Mouse (Mus musculus) CH12.LX (cell line): ENCODE measurements around the gene Tub. TPM values are rescaled to one million over a fixed set of nuclear protein-coding genes. Genes with fewer than 3 reads are reported as not detected.

Source experiments
- DNase-seq: peaks from one replicate; pipeline ENCODE4 v3.0.0-alpha.2; 2013; ENCODE audit errors: extremely low read depth
- H3K27ac ChIP-seq: 2 replicates; pipeline ENCODE4 v1.5.1; 2012; ENCODE audit warnings: low read depth, mild to moderate bottlenecking, control low read depth, moderate library complexity; ENCODE audit not compliant: insufficient read depth
- H3K27me3 ChIP-seq: replicated peaks from 2 replicates; pipeline ENCODE3; 2012; ENCODE audit warnings: inconsistent platforms
- H3K36me3 ChIP-seq, 2 experiments: replicated peaks in 1 of 2; 2 replicates each; pipeline versions ENCODE3 to v1.6.1; 2012; ENCODE audit warnings: inconsistent platforms in 1 of 2, low read length in 1 of 2, mild to moderate bottlenecking in 1 of 2, mixed read lengths in 1 of 2, moderate library complexity in 1 of 2; ENCODE audit not compliant: control insufficient read depth in 1 of 2, insufficient read depth in 1 of 2
- H3K4me1 ChIP-seq, 2 experiments: 2 replicates each; pipeline ENCODE4 v1.6.1; 2012; ENCODE audit warnings: inconsistent platforms in 1 of 2, moderate library complexity in 1 of 2; ENCODE audit not compliant: insufficient read depth in 2 of 2, control insufficient read depth in 1 of 2
- H3K4me2 ChIP-seq: 2 replicates; pipeline ENCODE4 v1.6.1; 2012; ENCODE audit warnings: low read depth, mild to moderate bottlenecking, control low read depth; ENCODE audit not compliant: poor library complexity, insufficient read depth, severe bottlenecking
- H3K4me3 ChIP-seq, 3 experiments: fragments of 150-350 bp in 1 of 3; sonication (generic) in 1 of 3; replicated peaks in 1 of 3; 2 replicates each; pipeline versions ENCODE3 to v1.5.1; 2011 to 2012; ENCODE audit warnings: low read depth in 2 of 3, low read length in 2 of 3, mild to moderate bottlenecking in 2 of 3, moderate library complexity in 2 of 3, control low read depth in 1 of 3, improper control_type of control experiment in 1 of 3, inconsistent platforms in 1 of 3, mixed read lengths in 1 of 3; ENCODE audit not compliant: poor library complexity in 1 of 3
- H3K79me2 ChIP-seq: replicated peaks from 2 replicates; pipeline ENCODE4 v1.6.1; 2012; ENCODE audit warnings: mild to moderate bottlenecking, moderate library complexity; ENCODE audit not compliant: control insufficient read depth, poor library complexity, insufficient read depth, severe bottlenecking; ENCODE audit errors: extremely low read depth
- H3K9ac ChIP-seq: 2 replicates; pipeline ENCODE4 v1.6.1; 2012; ENCODE audit warnings: low read depth, mild to moderate bottlenecking, control low read depth, moderate library complexity; ENCODE audit not compliant: insufficient read depth
- H3K9me3 ChIP-seq: replicated peaks from 2 replicates; pipeline ENCODE3; 2012; ENCODE audit warnings: low read length, inconsistent platforms, mixed read lengths
- BHLHE40 ChIP-seq: IDR thresholded peaks from 2 replicates; pipeline ENCODE4 v1.6.1; 2011; ENCODE audit warnings: mild to moderate bottlenecking, low read depth, low read length, improper control_type of control experiment
- CHD1 ChIP-seq: IDR thresholded peaks from 2 replicates; pipeline ENCODE4 v1.6.1; 2012; ENCODE audit warnings: low read depth, low read length, improper control_type of control experiment, inconsistent platforms
- CTCF ChIP-seq, 2 experiments: IDR thresholded peaks in 1 of 2; conservative IDR thresholded peaks in 1 of 2; 2 replicates each; pipeline ENCODE4 v1.5.1; 2011 to 2012; ENCODE audit warnings: low read depth in 2 of 2, low read length in 2 of 2, improper control_type of control experiment in 1 of 2, inconsistent platforms in 1 of 2, mild to moderate bottlenecking in 1 of 2, moderate library complexity in 1 of 2
- ELF1 ChIP-seq: IDR thresholded peaks from 2 replicates; pipeline ENCODE4 v1.6.1; 2014; ENCODE audit warnings: low read depth, mild to moderate bottlenecking, inconsistent platforms, low read length, improper control_type of control experiment
- ETS1 ChIP-seq: conservative IDR thresholded peaks from 2 replicates; pipeline ENCODE4 v1.6.1; 2012; ENCODE audit warnings: low read depth, mild to moderate bottlenecking, inconsistent platforms, low read length, improper control_type of control experiment, moderate library complexity
- GABPA ChIP-seq: IDR thresholded peaks from 2 replicates; pipeline ENCODE4 v1.6.1; 2012; ENCODE audit warnings: low read depth, low read length, improper control_type of control experiment, inconsistent platforms; ENCODE audit not compliant: insufficient replicate concordance
- JUND ChIP-seq: conservative IDR thresholded peaks from 2 replicates; pipeline ENCODE4 v1.6.1; 2011; ENCODE audit warnings: low read depth, low read length, improper control_type of control experiment
- KAT2A ChIP-seq: IDR thresholded peaks from 2 replicates; pipeline ENCODE4 v1.6.1; 2012; ENCODE audit warnings: low read length, improper control_type of control experiment, inconsistent platforms; ENCODE audit not compliant: insufficient replicate concordance
- MAFK ChIP-seq: IDR thresholded peaks from 2 replicates; pipeline ENCODE4 v1.6.1; 2011; ENCODE audit warnings: low read length, improper control_type of control experiment; ENCODE audit not compliant: insufficient replicate concordance
- MAX ChIP-seq: IDR thresholded peaks from 2 replicates; pipeline ENCODE4 v1.6.1; 2011; ENCODE audit warnings: low read length, improper control_type of control experiment
- MAZ ChIP-seq: IDR thresholded peaks from 2 replicates; pipeline ENCODE4 v1.6.1; 2012; ENCODE audit warnings: low read depth, mild to moderate bottlenecking, inconsistent platforms, low read length, improper control_type of control experiment, moderate library complexity
- MYC ChIP-seq: IDR thresholded peaks from 2 replicates; pipeline ENCODE4 v1.6.1; 2011; ENCODE audit warnings: low read depth, mild to moderate bottlenecking, improper control_type of control experiment, low read length
- NRF1 ChIP-seq: IDR thresholded peaks from 2 replicates; pipeline ENCODE4 v1.6.1; 2014; ENCODE audit warnings: low read depth, mild to moderate bottlenecking, inconsistent platforms, low read length, improper control_type of control experiment, moderate library complexity
- POLR2A ChIP-seq: IDR thresholded peaks from 2 replicates; pipeline ENCODE4 v1.6.1; 2011; ENCODE audit warnings: low read depth, mild to moderate bottlenecking, improper control_type of control experiment, low read length
- RAD21 ChIP-seq: IDR thresholded peaks from 2 replicates; pipeline ENCODE4 v1.6.1; 2011; ENCODE audit warnings: low read depth, mild to moderate bottlenecking, low read length, improper control_type of control experiment, moderate library complexity
- RCOR1 ChIP-seq: conservative IDR thresholded peaks from 2 replicates; pipeline ENCODE4 v1.6.1; 2012; ENCODE audit warnings: low read depth, mild to moderate bottlenecking, inconsistent platforms, low read length, improper control_type of control experiment
- TBP ChIP-seq: conservative IDR thresholded peaks from 2 replicates; pipeline ENCODE4 v1.6.1; 2011; ENCODE audit warnings: low read depth, low read length, improper control_type of control experiment
- TCF12 ChIP-seq: IDR thresholded peaks from 2 replicates; pipeline ENCODE4 v1.6.1; 2014; ENCODE audit warnings: low read depth, mild to moderate bottlenecking, inconsistent platforms, low read length, improper control_type of control experiment
- UBTF ChIP-seq: IDR thresholded peaks from 2 replicates; pipeline ENCODE4 v1.6.1; 2012; ENCODE audit warnings: low read depth, mild to moderate bottlenecking, inconsistent platforms, low read length, improper control_type of control experiment, moderate library complexity
- USF2 ChIP-seq: conservative IDR thresholded peaks from 2 replicates; pipeline ENCODE4 v1.6.1; 2011; ENCODE audit warnings: low read depth, low read length, improper control_type of control experiment
- ZKSCAN1 ChIP-seq: IDR thresholded peaks from 2 replicates; pipeline ENCODE4 v1.6.1; 2012; ENCODE audit warnings: low read depth, inconsistent platforms, low read length, improper control_type of control experiment, borderline replicate concordance
- ZMIZ1 ChIP-seq: IDR thresholded peaks from 2 replicates; pipeline ENCODE4 v1.6.1; 2012; ENCODE audit warnings: low read depth, mild to moderate bottlenecking, inconsistent platforms, low read length, improper control_type of control experiment
- ZNF384 ChIP-seq: IDR thresholded peaks from 2 replicates; pipeline ENCODE4 v1.6.1; 2012; ENCODE audit warnings: low read depth, low read length, improper control_type of control experiment, inconsistent platforms
- dilution Hi-C: fragments of 300-500 bp; cut with MboI; formaldehyde crosslinking; loops from 2 replicates; pipeline ENCODE4 v1.14.3; 2020; ENCODE audit warnings: low sequenced_read_pairs; ENCODE audit not compliant: extremely low pct_unique_long_range_greater_than_20kb, extremely low pct_ligation_motif_present
- in situ Hi-C: fragments of 300-500 bp; cut with MboI; formaldehyde crosslinking; loops from 3 replicates; pipeline ENCODE4 v1.14.3; 2019; ENCODE audit warnings: low sequenced_read_pairs, low pct_ligation_motif_present, low pct_unique_long_range_greater_than_20kb, mixed read lengths
- polyA plus RNA-seq: library from polyadenylated mRNA; unstranded; fragments of >175 nt; gene quantifications from 2 replicates; pipeline ENCODE4 v1.2.1, GENCODE M21; 2012; ENCODE audit warnings: low read depth; ENCODE audit not compliant: insufficient read length
- total RNA-seq, 2 experiments: library from RNA; depleted of rRNA; stranded (reverse); fragments of 300-350 nt in 1 of 2; fragments of >200 nt in 1 of 2; gene quantifications; 2 replicates each; pipeline ENCODE4 v1.2.3; 2012 to 2014

The Tub gene
- total and polyA plus RNA-seq, 3 experiments = 0.13 TPM; not detected in 2

- in situ Hi-C loops = loop anchor here (10.0 kb wide), 1 partner anchor 121 kb away; no protein-coding TSS in a partner anchor
Observed at GRCm38 (mm10) chr7:108935411-108935810, 14.7 kb upstream of the Tub start.

GRCm38 (mm10) chr7:108936591-108936990, 13.5 kb upstream of the Tub start:
- Histone ChIP-seq H3K4me1 (peaks cover 3 to 27% of the 10 kb centered on the region in 2 experiments; a peak in 3 of 4 replicates), H3K27ac (no peak overlapping the region), H3K4me3 (no peak overlapping the region), H3K27me3 (no peaks in the 10 kb centered on the region), H3K9ac (no peak overlapping the region), H3K36me3 (peaks cover 49 to 62% of the 10 kb centered on the region in 2 experiments), H3K4me2 (no peak overlapping the region), H3K79me2 (peaks cover 25% of the 10 kb centered on the region), H3K9me3 (no peaks in the 10 kb centered on the region)
- dilution Hi-C loops = no loop called here
- TF ChIP-seq UBTF = no peak
- no peak for TF ChIP-seq KAT2A
- TF ChIP-seq ELF1 = no peak
- TF ChIP-seq CTCF (conservative IDR thresholded peaks at IDR 0.05 in 1 of 2, IDR thresholded peaks at IDR 0.05 in 1 of 2; ENCODE audit: low read depth in 2 of 2, low read length in 2 of 2) = no peak
- no peak for TF ChIP-seq GABPA
- TF ChIP-seq MAFK = no peak
- TF ChIP-seq RCOR1 = no peak
- no peak for TF ChIP-seq CHD1
- no peak for TF ChIP-seq MAZ
- TF ChIP-seq ZNF384 = no peak
- TF ChIP-seq NRF1 = no peak
- no peak for TF ChIP-seq USF2
- no peak for TF ChIP-seq ETS1
- no peak for TF ChIP-seq MAX
- TF ChIP-seq BHLHE40 = no peak
- no peak for TF ChIP-seq ZMIZ1
- no peak for TF ChIP-seq ZKSCAN1
- TF ChIP-seq JUND = no peak
- no peak for DNase-seq
- in situ Hi-C loops = loop anchor here (10.0 kb wide), 1 partner anchor 122 kb away; no protein-coding TSS in a partner anchor

More at GRCm38 (mm10) chr7:108935411-108935810, 14.7 kb upstream of the Tub start:
- Histone ChIP-seq H3K4me2 (peak overlapping the region; percentile 97), H3K4me1 (peaks cover 3 to 27% of the 10 kb centered on the region in 2 experiments; a peak in 3 of 4 replicates), H3K4me3 (peak overlapping the region; percentile 88 to 94 (median 92))
- TF ChIP-seq RAD21 (no peak), JUND (no peak), MYC (no peak), ZMIZ1 (no peak), UBTF (no peak), TBP (no peak), USF2 (no peak), TCF12 (no peak), ZKSCAN1 (no peak), POLR2A (no peak), NRF1 (no peak), RCOR1 (no peak)
- TF ChIP-seq, all 38 proteins: peak for 0
- no peaks in the 10 kb centered on the region for H3K9me3 ChIP-seq
- no peak for DNase-seq
- H3K36me3 ChIP-seq = peaks cover 37 to 50% of the 10 kb centered on the region in 2 experiments
- dilution Hi-C loops = no loop called here
- H3K27ac ChIP-seq = no peak overlapping the region
- H3K27me3 ChIP-seq = peaks cover 1% of the 10 kb centered on the region
- peaks cover 25% of the 10 kb centered on the region for H3K79me2 ChIP-seq
- H3K9ac ChIP-seq = peak overlapping the region; percentile 87
